Mouse (Mus musculus): ENCODE data around the gene Npas1.

DNA sequence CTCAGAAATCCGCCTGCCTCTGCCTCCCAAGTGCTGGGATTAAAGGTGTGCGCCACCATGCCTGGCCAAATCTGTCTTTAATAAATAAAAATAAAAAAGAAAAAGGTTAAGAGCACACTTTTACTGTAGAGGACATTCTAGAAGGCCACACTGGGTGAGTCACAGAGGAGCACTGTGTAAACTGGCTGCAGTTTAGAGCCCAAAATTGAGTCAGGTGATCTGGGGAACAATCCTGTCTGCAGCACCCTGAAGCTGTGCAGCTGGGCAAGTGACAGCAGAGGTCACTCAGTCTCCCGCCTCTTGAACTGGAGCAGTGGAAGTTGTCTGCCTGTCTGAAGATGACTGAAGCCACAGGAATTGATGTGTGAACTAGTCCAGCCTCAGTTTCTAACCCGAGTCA lies 24.0 kb upstream of the Npas1 start:
- no peak for TF ChIP-seq POLR2A (IDR thresholded peaks at IDR 0.05; ENCODE audit: borderline replicate concordance, extremely low read depth, low read depth, low read length)
- TF ChIP-seq CTCF (IDR thresholded peaks at IDR 0.05; ENCODE audit: insufficient read depth, low read length) = no peak
